Mouse (Mus musculus) stomach, embryonic 16.5 days (tissue): ENCODE data around the gene Thsd4. TPM values are rescaled to one million over a fixed set of nuclear protein-coding genes. Genes with fewer than 3 reads are reported as not detected.

ENCODE experiments used
- ATAC-seq: fragments of 200-750 bp; cut with Nextera tagmentation; 2 replicates; pipeline ENCODE4 v1.8.0; 2017; ENCODE audit warnings: moderate number of reproducible peaks, moderate TSS enrichment; ENCODE audit not compliant: insufficient read depth, low FRiP score
- H3K27ac ChIP-seq: fragments of 300-500 bp; sonication (generic); 2 replicates; pipeline ENCODE4 v1.5.1; 2014; ENCODE audit warnings: low read length
- H3K27me3 ChIP-seq: fragments of 300-500 bp; sonication (generic); 2 replicates; pipeline ENCODE4 v1.6.1; 2014; ENCODE audit warnings: low read length, control low read depth, mixed read lengths; ENCODE audit not compliant: control insufficient read depth, insufficient read depth
- H3K36me3 ChIP-seq: fragments of 300-500 bp; sonication (generic); 2 replicates; pipeline ENCODE4 v1.6.1; 2014; ENCODE audit warnings: low read length; ENCODE audit not compliant: control insufficient read depth, insufficient read depth
- H3K4me1 ChIP-seq: fragments of 300-500 bp; sonication (generic); 2 replicates; pipeline ENCODE4 v1.6.1; 2014; ENCODE audit warnings: low read length, control low read depth, mixed read lengths; ENCODE audit not compliant: control insufficient read depth, insufficient read depth
- H3K4me2 ChIP-seq: fragments of 300-500 bp; sonication (generic); 2 replicates; pipeline ENCODE4 v1.6.1; 2014; ENCODE audit warnings: low read depth, low read length, mixed read lengths
- H3K4me3 ChIP-seq: fragments of 300-500 bp; sonication (generic); replicated peaks from 2 replicates; pipeline ENCODE4 v1.5.1; 2014; ENCODE audit warnings: mild to moderate bottlenecking, low read length
- H3K9ac ChIP-seq: fragments of 300-500 bp; sonication (generic); 2 replicates; pipeline ENCODE4 v1.6.1; 2014; ENCODE audit warnings: low read length
- H3K9me3 ChIP-seq: fragments of 300-500 bp; sonication (generic); replicated peaks from 2 replicates; pipeline ENCODE4 v1.6.1; 2016; ENCODE audit warnings: low read length, control low read depth; ENCODE audit not compliant: control insufficient read depth
- WGBS: fragments of 180-500 bp; shearing (Covaris S2); extraction: QIAGEN DNeasy Blood & Tissue Kit; methylation state at CpG from one replicate; pipeline ENCODE4 v1.1.7; 2014; 5-methylcytosine and 5-hydroxymethylcytosine counted together
- polyA plus RNA-seq: library from polyadenylated mRNA; unstranded; fragments of >200 nt; fragmentation: Nextera tagmentation; extraction: Ambion mirVana; gene quantifications from 2 replicates; pipeline ENCODE4 v1.2.1, GENCODE M21; 2015

Gene Thsd4
- polyA plus RNA-seq, 1 experiment from 2014 or later: 18.7 TPM

DNA sequence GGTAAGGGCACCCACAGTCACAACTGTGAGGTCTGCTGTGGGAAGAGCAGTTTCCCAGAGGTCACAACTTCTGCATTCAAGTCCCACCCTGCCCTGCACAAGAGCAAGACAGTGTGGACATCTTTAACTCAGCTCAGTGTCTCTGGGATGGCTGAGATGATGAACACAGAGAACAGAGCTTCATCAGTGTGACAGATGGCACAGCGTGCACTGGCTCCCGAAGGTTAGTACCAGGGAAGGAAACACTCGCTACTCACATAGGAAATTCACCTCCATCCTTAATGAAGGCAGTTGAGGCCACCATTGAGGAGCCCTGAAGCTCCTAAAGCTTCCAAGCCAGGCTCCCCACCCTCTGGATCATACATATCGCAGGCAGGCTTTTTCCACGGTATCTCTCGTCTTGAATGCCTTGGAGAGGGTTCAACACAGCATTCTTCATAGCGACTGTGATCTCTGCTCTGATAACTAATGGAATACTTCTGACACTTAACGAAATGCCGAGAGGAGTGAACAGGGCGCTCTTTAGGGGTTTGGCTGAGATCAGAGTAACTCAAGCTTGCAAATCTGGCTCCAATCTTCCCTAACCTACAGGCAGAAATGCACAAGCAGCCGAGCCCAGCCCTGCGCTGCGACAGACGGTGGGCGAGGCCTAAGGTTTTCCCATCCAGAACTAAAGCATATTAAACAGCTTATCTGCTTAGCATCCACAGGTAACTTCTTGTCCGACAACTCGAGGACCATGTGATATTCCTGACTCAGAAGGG is 110.8 kb downstream of the Thsd4 start:
- H3K4me2 ChIP-seq: no peak overlapping the region
- H3K36me3 ChIP-seq: no peaks in the 10 kb centered on the region
- H3K9me3 ChIP-seq: no peaks in the 10 kb centered on the region
- 54% methylated on average over 17 of the region's 17 CpGs for WGBS
- ATAC-seq: no peak
- H3K9ac ChIP-seq: no peak overlapping the region
- H3K4me3 ChIP-seq: no peak overlapping the region
- no peak overlapping the region for H3K27ac ChIP-seq
- H3K4me1 ChIP-seq: peaks cover 6% of the 10 kb centered on the region
- H3K27me3 ChIP-seq: no peaks in the 10 kb centered on the region

DNA sequence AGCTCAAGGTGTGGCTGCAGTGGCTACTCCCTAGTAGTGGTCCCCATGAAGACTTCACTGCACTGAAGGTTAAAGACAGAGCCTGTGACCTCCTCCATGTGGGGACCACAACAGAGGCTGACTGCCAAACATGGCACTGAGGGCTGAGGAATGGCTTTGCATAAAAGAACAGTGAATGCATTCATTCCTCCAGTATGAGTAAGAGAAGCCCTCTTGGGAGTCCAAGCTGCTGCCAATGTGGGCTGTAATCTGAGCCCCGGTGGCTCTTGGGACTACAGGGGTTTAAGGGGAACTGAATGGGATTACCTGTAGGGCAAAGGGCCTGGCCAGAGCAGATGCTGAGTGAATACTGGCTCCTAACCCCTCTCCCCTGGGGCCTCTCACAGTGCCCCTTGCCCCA is 114.5 kb downstream of the Thsd4 start:
- ATAC-seq: no peak
- H3K4me2 ChIP-seq: no peak overlapping the region
- H3K9me3 ChIP-seq: no peaks in the 10 kb centered on the region
- no peaks in the 10 kb centered on the region for H3K27me3 ChIP-seq
- H3K9ac ChIP-seq: no peak overlapping the region
- H3K4me3 ChIP-seq: no peak overlapping the region
- 42% methylated on average over 1 of the region's 1 CpGs for WGBS
- H3K36me3 ChIP-seq: no peaks in the 10 kb centered on the region
- H3K4me1 ChIP-seq: peaks cover 11% of the 10 kb centered on the region
- no peak overlapping the region for H3K27ac ChIP-seq

DNA sequence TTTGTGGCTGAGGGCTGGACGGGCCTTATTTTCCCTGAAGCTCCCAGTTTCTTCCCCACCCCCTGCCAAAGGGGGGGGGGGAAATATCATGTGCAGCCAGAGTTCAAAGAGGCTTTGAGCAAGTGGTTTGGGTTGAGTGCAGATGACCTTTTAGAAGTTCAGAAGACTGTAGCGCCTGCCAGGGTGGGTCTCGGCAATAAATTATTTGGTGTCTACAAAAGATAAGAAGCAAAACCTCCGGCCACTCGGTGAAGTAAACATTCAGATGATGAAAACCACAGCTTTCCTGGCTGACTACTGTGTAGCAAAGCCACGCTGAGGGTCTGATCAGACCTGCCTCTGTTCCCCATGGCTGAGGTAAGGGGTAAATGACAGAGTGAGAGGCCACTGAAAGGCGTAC is 116.1 kb downstream of the Thsd4 start:
- Histone ChIP-seq H3K9ac (no peak overlapping the region), H3K4me1 (peaks cover 11% of the 10 kb centered on the region), H3K9me3 (no peaks in the 10 kb centered on the region), H3K27ac (no peak overlapping the region), H3K36me3 (no peaks in the 10 kb centered on the region), H3K4me3 (no peak overlapping the region), H3K27me3 (no peaks in the 10 kb centered on the region), H3K4me2 (no peak overlapping the region)
- 28% methylated on average over 7 of the region's 7 CpGs for WGBS
- no peak for ATAC-seq

DNA sequence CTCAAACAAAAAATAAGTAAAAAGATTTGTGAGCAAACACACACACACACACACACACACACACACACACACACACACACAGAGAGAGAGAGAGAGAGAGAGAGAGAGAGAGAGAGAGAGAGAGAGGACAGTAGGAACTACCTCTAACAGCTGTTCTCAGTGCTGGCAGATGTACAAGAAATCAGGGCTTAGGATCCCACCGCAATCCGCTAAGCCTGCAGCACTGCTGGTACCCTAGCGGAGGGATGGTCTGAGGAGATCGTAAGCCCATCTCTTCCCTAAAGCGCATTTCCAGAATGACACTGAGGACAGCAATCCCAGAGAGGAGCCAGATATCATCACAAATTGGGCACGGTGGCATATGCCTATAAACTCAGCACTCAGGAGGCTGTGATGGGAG is 119.2 kb downstream of the Thsd4 start:
- Histone ChIP-seq H3K27ac (no peak overlapping the region), H3K9ac (no peak overlapping the region), H3K36me3 (no peaks in the 10 kb centered on the region), H3K4me1 (peaks cover 11% of the 10 kb centered on the region), H3K4me3 (no peak overlapping the region), H3K9me3 (no peaks in the 10 kb centered on the region), H3K4me2 (no peak overlapping the region), H3K27me3 (no peaks in the 10 kb centered on the region)
- no peak for ATAC-seq
- 84% methylated on average over 6 of the region's 6 CpGs for WGBS

DNA sequence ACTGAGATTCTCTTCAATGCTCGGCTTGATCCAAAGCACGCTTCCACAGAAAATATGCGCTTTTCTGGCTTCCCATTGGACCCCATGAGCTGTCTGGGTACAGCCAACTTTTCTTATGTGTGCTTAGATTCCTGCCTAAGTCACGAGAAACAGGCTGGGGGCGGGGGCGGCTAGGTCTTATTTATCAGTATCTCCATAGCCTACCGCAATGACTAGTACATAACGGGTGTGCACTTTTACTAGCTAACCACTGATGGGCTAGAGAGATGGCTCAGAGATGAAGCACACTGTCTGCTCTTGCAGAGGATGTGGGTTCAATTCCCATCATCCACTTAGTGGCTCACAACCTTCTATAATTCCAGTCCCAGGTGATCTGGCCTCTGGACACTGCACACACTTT is 121.8 kb downstream of the Thsd4 start:
- no peak overlapping the region for H3K4me2 ChIP-seq
- H3K36me3 ChIP-seq: no peaks in the 10 kb centered on the region
- H3K27ac ChIP-seq: no peak overlapping the region
- H3K4me1 ChIP-seq: no peaks in the 10 kb centered on the region
- no peak overlapping the region for H3K9ac ChIP-seq
- 92% methylated on average over 8 of the region's 8 CpGs for WGBS
- H3K4me3 ChIP-seq: no peak overlapping the region
- no peaks in the 10 kb centered on the region for H3K27me3 ChIP-seq
- no peaks in the 10 kb centered on the region for H3K9me3 ChIP-seq
- ATAC-seq: no peak

DNA sequence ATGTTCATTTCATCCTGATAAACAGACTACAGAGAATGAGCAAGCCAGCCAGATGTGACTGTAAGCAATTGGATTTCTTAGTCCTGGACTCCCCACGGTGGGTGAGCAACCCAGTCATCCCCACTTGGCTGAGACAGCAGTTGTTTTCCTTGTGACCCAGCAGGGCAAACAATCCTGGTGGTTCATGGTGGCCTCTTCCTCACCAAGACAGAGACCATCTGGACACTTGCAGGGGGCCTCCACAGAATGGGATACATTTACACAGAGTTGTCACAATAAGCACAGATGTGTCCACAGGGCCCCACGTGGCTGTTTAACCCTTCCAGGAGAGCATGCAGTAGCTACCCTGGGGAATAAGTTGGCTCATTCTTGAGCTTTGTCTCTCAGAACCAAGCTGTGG is 123.8 kb downstream of the Thsd4 start:
- H3K4me1 ChIP-seq: no peaks in the 10 kb centered on the region
- no peak for ATAC-seq
- no peak overlapping the region for H3K4me2 ChIP-seq
- H3K4me3 ChIP-seq: no peak overlapping the region
- H3K27ac ChIP-seq: no peak overlapping the region
- H3K9me3 ChIP-seq: no peaks in the 10 kb centered on the region
- no peak overlapping the region for H3K9ac ChIP-seq
- WGBS: 18% methylated on average over 2 of the region's 2 CpGs
- no peaks in the 10 kb centered on the region for H3K27me3 ChIP-seq
- no peaks in the 10 kb centered on the region; the same call in 1 of the 2 replicates for H3K36me3 ChIP-seq

DNA sequence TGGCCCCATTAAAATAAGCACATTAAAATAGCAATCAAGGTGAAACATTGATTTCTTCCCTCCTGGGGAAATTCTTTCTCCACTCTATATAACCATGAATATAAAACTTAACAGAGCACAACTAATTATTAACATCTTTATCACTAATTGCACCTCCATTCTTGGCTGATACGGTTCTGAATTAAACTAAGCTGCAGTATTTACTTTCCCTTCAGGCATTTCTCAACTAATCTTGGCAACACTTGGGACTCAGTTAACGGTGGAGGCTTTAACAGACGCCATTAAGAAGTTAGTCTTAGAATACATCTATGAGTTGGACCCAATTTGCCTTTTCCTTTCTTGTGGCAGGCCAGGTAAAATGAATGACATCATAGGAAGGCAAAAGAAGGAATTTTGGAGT is 125.8 kb downstream of the Thsd4 start:
- Histone ChIP-seq H3K9me3 (no peaks in the 10 kb centered on the region), H3K4me1 (no peaks in the 10 kb centered on the region), H3K9ac (no peak overlapping the region), H3K4me2 (no peak overlapping the region), H3K27me3 (no peaks in the 10 kb centered on the region), H3K27ac (no peak overlapping the region), H3K4me3 (no peak overlapping the region), H3K36me3 (no peaks in the 10 kb centered on the region; the same call in 1 of the 2 replicates)
- 45% methylated on average over 3 of the region's 3 CpGs for WGBS
- ATAC-seq: no peak

DNA sequence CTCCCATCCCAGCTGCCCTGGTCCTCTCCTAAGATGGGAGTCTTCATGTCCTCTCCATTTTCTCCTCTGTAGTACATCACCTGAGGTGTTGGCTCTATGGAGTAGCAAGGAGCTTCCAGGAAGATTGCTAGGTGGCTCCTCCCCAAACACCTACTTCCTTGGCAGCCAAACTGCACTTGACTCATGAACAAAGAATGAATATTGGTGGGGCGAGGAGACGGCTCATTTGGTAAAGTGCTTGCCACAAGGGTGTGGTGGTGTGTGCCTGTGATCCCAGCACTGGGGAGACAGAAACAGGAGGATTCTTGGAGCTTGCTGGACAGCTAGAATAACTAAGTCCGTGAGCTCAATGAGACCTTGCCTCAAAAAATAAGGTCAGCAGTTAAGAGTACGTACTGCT is 128.9 kb downstream of the Thsd4 start:
- Histone ChIP-seq H3K4me3 (no peak overlapping the region), H3K27me3 (no peaks in the 10 kb centered on the region), H3K4me2 (no peak overlapping the region), H3K9ac (no peak overlapping the region), H3K9me3 (no peaks in the 10 kb centered on the region), H3K36me3 (no peaks in the 10 kb centered on the region; the same call in 1 of the 2 replicates), H3K27ac (no peak overlapping the region), H3K4me1 (no peaks in the 10 kb centered on the region)
- WGBS: 84% methylated on average over 4 of the region's 4 CpGs
- ATAC-seq: no peak

DNA sequence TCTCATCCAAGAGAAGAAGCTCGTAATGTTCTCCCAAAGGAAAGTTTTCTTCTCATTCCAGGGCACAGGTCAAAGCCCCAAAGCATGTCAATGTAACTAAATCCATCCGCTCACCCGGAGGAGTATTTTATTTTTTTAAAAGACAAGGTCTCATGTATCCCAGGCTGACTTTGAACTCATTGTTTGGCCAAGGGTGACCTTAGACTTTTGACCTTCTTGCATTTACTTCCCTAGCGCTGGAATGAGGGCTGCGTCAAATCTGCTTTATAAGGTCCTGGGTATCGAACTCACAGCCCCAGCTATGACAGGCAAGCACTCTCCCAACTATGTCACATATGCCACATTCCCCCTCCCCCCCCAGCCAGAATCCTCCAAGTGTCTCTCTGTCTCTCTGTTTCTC is 137.1 kb downstream of the Thsd4 start:
- 61% methylated on average over 6 of the region's 6 CpGs for WGBS
- Histone ChIP-seq H3K4me2 (no peak overlapping the region), H3K9ac (no peak overlapping the region), H3K9me3 (no peaks in the 10 kb centered on the region), H3K27me3 (no peaks in the 10 kb centered on the region), H3K4me1 (no peaks in the 10 kb centered on the region), H3K4me3 (no peak overlapping the region), H3K27ac (no peak overlapping the region), H3K36me3 (no peaks in the 10 kb centered on the region)
- no peak for ATAC-seq
